Mouse (Mus musculus): ENCODE results near the gene Prkn.

DNA sequence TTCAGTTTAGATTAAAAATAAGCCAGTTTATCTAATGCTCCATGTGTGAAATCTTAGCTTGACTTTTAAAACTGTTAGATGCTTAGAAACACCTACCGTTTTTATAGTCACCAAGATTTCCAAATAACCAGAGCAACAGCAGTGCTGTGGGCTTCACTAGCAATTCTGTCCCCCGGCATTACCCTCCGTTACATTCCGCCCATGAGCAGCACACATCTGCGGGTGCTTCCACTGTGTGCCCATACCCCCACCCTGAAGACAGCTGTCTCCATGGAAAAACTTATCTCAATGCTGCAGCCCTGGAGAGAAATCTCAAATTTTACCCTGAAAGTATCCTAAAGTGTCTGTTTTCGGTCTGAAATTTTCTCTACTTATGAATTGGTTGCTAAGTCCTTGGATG lies 839.5 kb downstream of the Prkn start:
- TF ChIP-seq GATA1 (IDR thresholded peaks at IDR 0.05; ENCODE audit: borderline replicate concordance, low read length): no peak
- TF ChIP-seq FLI1 (IDR thresholded peaks at IDR 0.05; ENCODE audit: low read length): no peak
